Mouse (Mus musculus) bone marrow, adult 2 months (tissue): ENCODE measurements around the gene Grip1.

Experiments used
- CTCF ChIP-seq: fragments of 200-500 bp; IDR thresholded peaks from 2 replicates; pipeline ENCODE4 v1.5.1; 2011; ENCODE audit warnings: low read length, control low read depth; ENCODE audit not compliant: control insufficient read depth, insufficient read depth
- POLR2A ChIP-seq: fragments of 200-500 bp; IDR thresholded peaks from 2 replicates; pipeline ENCODE4 v1.6.1; 2011; ENCODE audit warnings: low read depth, mild to moderate bottlenecking, control low read depth, low read length, borderline replicate concordance; ENCODE audit not compliant: control insufficient read depth

- TF ChIP-seq POLR2A (no peak), CTCF (no peak)
Observed at GRCm38 (mm10) chr10:119575780-119576179, 122.2 kb downstream of the Grip1 start.
